Mouse (Mus musculus) stomach, postnatal 0 days (tissue): Measurements from ENCODE around the gene Sh3glb1. TPM values are rescaled to one million over a fixed set of nuclear protein-coding genes. Genes with fewer than 3 reads are reported as not detected.

Experiments
- ATAC-seq: fragments of 200-750 bp; cut with Nextera tagmentation; 2 replicates; pipeline ENCODE4 v1.8.0; 2017; ENCODE audit not compliant: low FRiP score, low TSS enrichment
- DNase-seq: peaks from one replicate; pipeline ENCODE4 v3.0.0-alpha.2; 2016; ENCODE audit warnings: low spot score
- H3K27ac ChIP-seq: fragments of 300-500 bp; sonication (generic); replicated peaks from 2 replicates; pipeline ENCODE4 v1.5.1; 2014; ENCODE audit warnings: mild to moderate bottlenecking, control low read depth
- H3K27me3 ChIP-seq: fragments of 300-500 bp; sonication (generic); 2 replicates; pipeline ENCODE4 v1.6.1; 2014; ENCODE audit warnings: low read length; ENCODE audit not compliant: control insufficient read depth, insufficient read depth
- H3K36me3 ChIP-seq: fragments of 300-500 bp; sonication (generic); 2 replicates; pipeline ENCODE4 v1.6.1; 2014; ENCODE audit warnings: low read length, mixed read lengths; ENCODE audit not compliant: control insufficient read depth, insufficient read depth
- H3K4me1 ChIP-seq: fragments of 300-500 bp; sonication (generic); replicated peaks from 2 replicates; pipeline ENCODE4 v1.6.1; 2014; ENCODE audit warnings: antibody characterized with exemption; ENCODE audit not compliant: control insufficient read depth, insufficient read depth
- H3K4me2 ChIP-seq: fragments of 300-500 bp; sonication (generic); replicated peaks from 2 replicates; pipeline ENCODE4 v1.6.1; 2014; ENCODE audit warnings: low read depth, mild to moderate bottlenecking, control low read depth, moderate library complexity
- H3K4me3 ChIP-seq: fragments of 300-500 bp; sonication (generic); 2 replicates; pipeline ENCODE4 v1.5.1; 2014; ENCODE audit warnings: low read depth, low read length, control low read depth
- H3K9ac ChIP-seq: fragments of 300-500 bp; sonication (generic); 2 replicates; pipeline ENCODE4 v1.6.1; 2014; ENCODE audit warnings: mild to moderate bottlenecking, low read length, control low read depth, mixed read lengths
- H3K9me3 ChIP-seq: fragments of 300-500 bp; sonication (generic); 2 replicates; pipeline ENCODE4 v1.6.1; 2016; ENCODE audit warnings: low read length; ENCODE audit not compliant: control insufficient read depth
- CTCF ChIP-seq: IDR thresholded peaks from 2 replicates; pipeline ENCODE4 v1.5.1; 2016; ENCODE audit warnings: antibody characterized with exemption, low read depth, mild to moderate bottlenecking, moderate library complexity
- EP300 ChIP-seq: optimal IDR thresholded peaks from 2 replicates; pipeline ENCODE3; 2016; ENCODE audit warnings: antibody characterized with exemption
- WGBS: fragments of 180-500 bp; shearing (Covaris S2); extraction: QIAGEN DNeasy Blood & Tissue Kit; methylation state at CpG from one replicate; pipeline ENCODE4 v1.1.7; 2014; 5-methylcytosine and 5-hydroxymethylcytosine counted together
- polyA plus RNA-seq: library from polyadenylated mRNA; unstranded; fragments of >200 nt; fragmentation: Nextera tagmentation; extraction: Ambion mirVana; gene quantifications from 2 replicates; pipeline ENCODE4 v1.2.1, GENCODE M21; 2015

The Sh3glb1 gene
- polyA plus RNA-seq, 1 experiment from 2014 or later: 130 TPM

- H3K27me3 ChIP-seq: no peaks in the 10 kb centered on the region
- TF ChIP-seq CTCF (no peak), EP300 (no peak)
- no peaks in the 10 kb centered on the region for H3K9me3 ChIP-seq
- H3K27ac ChIP-seq: no peak overlapping the region
- no peak overlapping the region for H3K4me2 ChIP-seq
- H3K4me1 ChIP-seq: no peaks in the 10 kb centered on the region
- DNase-seq: no peak
- H3K9ac ChIP-seq: no peak overlapping the region
- no peaks in the 10 kb centered on the region; the same call in 1 of the 2 replicates for H3K36me3 ChIP-seq
- ATAC-seq: no peak
- H3K4me3 ChIP-seq: no peak overlapping the region
- 81% methylated on average over 12 of the region's 12 CpGs for WGBS
These were observed 36.9 kb downstream of the Sh3glb1 start for GRCm38 (mm10) chr3:144683136-144683814.

DNA sequence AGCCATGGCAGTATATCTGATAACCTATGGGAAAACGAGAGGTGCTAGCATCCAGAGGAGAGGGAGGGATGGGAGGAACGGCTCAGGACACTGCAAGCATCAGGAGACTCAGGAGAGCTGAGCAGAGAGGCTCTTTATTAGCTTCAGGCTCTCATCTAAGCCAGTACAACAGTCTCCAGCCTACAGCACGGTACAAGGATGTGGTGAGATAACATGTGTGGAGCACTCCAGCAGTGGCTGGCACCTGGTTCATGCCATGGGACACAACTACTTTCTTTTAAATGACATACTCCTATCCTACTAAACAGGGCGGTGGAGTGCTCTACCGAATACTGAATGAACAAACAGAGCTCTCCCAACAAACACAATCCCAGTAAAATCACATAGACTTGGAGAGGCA, 38.6 kb downstream of the Sh3glb1 start:
- no peak for DNase-seq

GRCm38 (mm10) chr3:144679701-144680159, 40.4 kb downstream of the Sh3glb1 start:
- H3K27me3 ChIP-seq: no peaks in the 10 kb centered on the region
- no peaks in the 10 kb centered on the region for H3K9me3 ChIP-seq
- WGBS: 82% methylated on average over 8 of the region's 8 CpGs
- no peaks in the 10 kb centered on the region; the same call in 1 of the 2 replicates for H3K36me3 ChIP-seq
- TF ChIP-seq CTCF: no peak
- no peak for TF ChIP-seq EP300
- no peak for DNase-seq
- H3K4me2 ChIP-seq: no peak overlapping the region
- no peak overlapping the region for H3K4me3 ChIP-seq
- no peak for ATAC-seq
- no peak overlapping the region for H3K27ac ChIP-seq
- no peak overlapping the region for H3K9ac ChIP-seq
- H3K4me1 ChIP-seq: no peaks in the 10 kb centered on the region

More for the DNA sequence above, 38.6 kb downstream of the Sh3glb1 start:
- 72% methylated on average over 5 of the region's 5 CpGs for WGBS
- Histone ChIP-seq H3K9me3 (no peaks in the 10 kb centered on the region), H3K4me2 (no peak overlapping the region), H3K9ac (no peak overlapping the region), H3K36me3 (no peaks in the 10 kb centered on the region; the same call in 1 of the 2 replicates), H3K27me3 (no peaks in the 10 kb centered on the region), H3K4me3 (no peak overlapping the region), H3K27ac (no peak overlapping the region), H3K4me1 (no peaks in the 10 kb centered on the region)
- no peak for ATAC-seq
- TF ChIP-seq EP300: no peak

- no peak overlapping the region for H3K4me2 ChIP-seq
- H3K36me3 ChIP-seq: no peaks in the 10 kb centered on the region; the same call in 1 of the 2 replicates
- no peaks in the 10 kb centered on the region for H3K9me3 ChIP-seq
- WGBS: 35% methylated on average over 4 of the region's 4 CpGs
- no peak overlapping the region for H3K27ac ChIP-seq
- H3K27me3 ChIP-seq: no peaks in the 10 kb centered on the region
- no peak overlapping the region for H3K9ac ChIP-seq
- no peak for ATAC-seq
- H3K4me3 ChIP-seq: no peak overlapping the region
- DNase-seq: no peak
- no peaks in the 10 kb centered on the region for H3K4me1 ChIP-seq
- TF ChIP-seq EP300: no peak
- no peak for TF ChIP-seq CTCF
These were observed 41.0 kb downstream of the Sh3glb1 start for GRCm38 (mm10) chr3:144679137-144679536.

- Histone ChIP-seq H3K4me3 (no peak overlapping the region), H3K9me3 (no peaks in the 10 kb centered on the region), H3K9ac (no peak overlapping the region), H3K27me3 (no peaks in the 10 kb centered on the region), H3K27ac (no peak overlapping the region), H3K4me1 (no peaks in the 10 kb centered on the region), H3K4me2 (no peak overlapping the region), H3K36me3 (no peaks in the 10 kb centered on the region)
- ATAC-seq: no peak
- WGBS: 86% methylated on average over 6 of the region's 6 CpGs
- DNase-seq: no peak
- no peak for TF ChIP-seq EP300
- TF ChIP-seq CTCF: no peak
These were observed 42.4 kb downstream of the Sh3glb1 start for GRCm38 (mm10) chr3:144677751-144678150.

DNA sequence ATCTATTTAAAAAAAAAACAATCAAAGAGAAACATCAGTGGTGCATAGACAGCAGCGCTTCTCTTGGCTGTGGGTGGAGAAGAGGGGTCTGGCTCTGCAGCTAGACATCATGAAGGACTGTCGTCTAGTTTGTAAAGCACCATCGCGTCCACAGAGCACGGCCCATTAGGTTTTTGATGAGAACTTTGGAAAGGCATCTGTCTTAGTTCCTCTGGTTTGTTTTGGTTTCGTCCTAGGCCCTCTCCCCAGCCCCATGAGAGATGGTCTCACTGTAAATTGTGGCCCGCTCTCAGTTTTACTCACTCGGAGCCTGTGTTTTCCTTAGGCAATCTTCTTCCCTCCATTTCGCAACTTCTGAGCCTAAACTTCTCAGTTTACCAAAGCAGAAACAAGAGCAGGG, 43.9 kb downstream of the Sh3glb1 start:
- no peaks in the 10 kb centered on the region for H3K4me1 ChIP-seq
- H3K4me3 ChIP-seq: no peak overlapping the region
- DNase-seq: no peak
- no peak overlapping the region for H3K4me2 ChIP-seq
- no peak for TF ChIP-seq EP300
- TF ChIP-seq CTCF: no peak
- H3K27me3 ChIP-seq: no peaks in the 10 kb centered on the region
- H3K36me3 ChIP-seq: no peaks in the 10 kb centered on the region
- no peak overlapping the region for H3K27ac ChIP-seq
- H3K9me3 ChIP-seq: no peaks in the 10 kb centered on the region
- WGBS: 83% methylated on average over 9 of the region's 9 CpGs
- ATAC-seq: no peak
- no peak overlapping the region for H3K9ac ChIP-seq
